Mouse (Mus musculus) MN1 (cell line): Measurements from ENCODE around the gene Asnsd1.
"Not testable (repeated sequence)": the region's sequence is repeated elsewhere in the genome, so short reads cannot be mapped to it uniquely, and the experiment has no call there.

Experiments used
- DNase-seq: peaks from one replicate; pipeline ENCODE4 v3.0.0-alpha.2; 2016; ENCODE audit warnings: low spot score

Gene Asnsd1

GRCm38 (mm10) chr1:53352327-53353261, at the start of gene Asnsd1, which contains the start of the genes Asdurf and Gm28551:
TSS of gene Asnsd1 (minus strand) at chr1:53352752.
TSS of gene Asdurf (minus strand) at chr1:53352619.
TSS of gene Gm28551 (minus strand) at chr1:53352667.
- DNase-seq = peak; percentile 97

GRCm38 (mm10) chr1:53393936-53394760, 41.6 kb upstream of the Asnsd1 start:
- not testable (repeated sequence) for DNase-seq

- DNase-seq = no peak
Measured at GRCm38 (mm10) chr1:53388762-53389161, 36.2 kb upstream of the Asnsd1 start.

GRCm38 (mm10) chr1:53384085-53384688, 31.6 kb upstream of the Asnsd1 start:
- no peak for DNase-seq

- DNase-seq = no peak
Measured at GRCm38 (mm10) chr1:53377731-53378130, 25.2 kb upstream of the Asnsd1 start.

- DNase-seq = not testable (repeated sequence)
Measured at GRCm38 (mm10) chr1:53375965-53376364, 23.4 kb upstream of the Asnsd1 start.

- no peak for DNase-seq
Measured at GRCm38 (mm10) chr1:53358988-53359387, 6.4 kb upstream of the Asnsd1 start.

- DNase-seq = no peak
Measured at GRCm38 (mm10) chr1:53341071-53341470, 11.5 kb downstream of the Asnsd1 start.

- DNase-seq = not testable (repeated sequence)
Measured at GRCm38 (mm10) chr1:53337403-53337802, 15.1 kb downstream of the Asnsd1 start.

- DNase-seq = no peak
Measured at GRCm38 (mm10) chr1:53335465-53335864, 17.1 kb downstream of the Asnsd1 start.

GRCm38 (mm10) chr1:53333527-53333926, 19.0 kb downstream of the Asnsd1 start:
- not testable (repeated sequence) for DNase-seq

GRCm38 (mm10) chr1:53324827-53325494, 27.6 kb downstream of the Asnsd1 start:
- DNase-seq = no peak

- DNase-seq = no peak
Measured at GRCm38 (mm10) chr1:53324277-53324676, 28.3 kb downstream of the Asnsd1 start.

- no peak for DNase-seq
Measured at GRCm38 (mm10) chr1:53323254-53323653, 29.3 kb downstream of the Asnsd1 start.

- DNase-seq = no peak
Measured at GRCm38 (mm10) chr1:53321662-53322344, 30.7 kb downstream of the Asnsd1 start.

- DNase-seq = peak; percentile 77
Measured at GRCm38 (mm10) chr1:53312989-53313967, 39.3 kb downstream of the Asnsd1 start, which contains the start of gene Osgepl1. TSS of gene Osgepl1 (plus strand) at chr1:53313624.

GRCm38 (mm10) chr1:53300506-53300905, 52.0 kb downstream of the Asnsd1 start:
- no peak for DNase-seq

- peak; percentile 96 for DNase-seq
Measured at GRCm38 (mm10) chr1:53296581-53297383, 55.8 kb downstream of the Asnsd1 start, which contains the start of the genes Pms1, Ormdl1 and Gm28778. TSS of gene Pms1 (minus strand) at chr1:53297018. TSS of gene Ormdl1 (plus strand) at chr1:53297095. TSS of gene Gm28778 (plus strand) at chr1:53297111.
